Mouse (Mus musculus): ENCODE measurements around the gene Rnf151. TPM values are rescaled to one million over a fixed set of nuclear protein-coding genes. Genes with fewer than 3 reads are reported as not detected.
A peak's percentile ranks its signal among the peaks of the same experiment; 100 is the strongest.

Gene Rnf151
- polyA plus RNA-seq (2012; ENCODE audit: insufficient read depth, insufficient read length, low replicate concordance, missing spikeins), result not detected in 2 replicates

DNA sequence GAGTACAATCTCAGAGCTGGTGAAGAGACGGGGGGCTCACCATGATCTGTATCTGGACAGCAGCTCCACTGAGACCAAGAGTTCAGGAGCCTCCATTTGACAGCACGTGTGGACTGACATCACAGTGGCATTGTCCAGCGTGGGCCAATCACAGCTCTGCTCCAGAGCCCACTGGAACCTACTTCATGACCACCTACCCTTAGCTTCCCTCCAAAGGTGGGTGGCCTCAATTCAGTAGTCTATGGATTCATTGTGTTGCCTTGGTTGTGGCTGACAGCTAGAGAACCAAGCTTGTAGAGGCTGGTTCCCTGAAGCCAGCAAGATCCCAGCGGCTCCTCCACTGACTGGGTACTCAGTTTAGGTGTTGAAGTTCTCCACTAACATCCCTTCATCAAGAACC is at the start of gene Rnf151, which contains the start of gene Rps2:
Gene Rnf151, minus strand, starts transcription at position 121 of the 400 bp plus-strand sequence.
Gene Rps2, plus strand, starts transcription at position 174 of the 400 bp plus-strand sequence.
- no peak within 1 kb of the TSS for H3K4me3 ChIP-seq (ENCODE audit: insufficient read depth, low read depth, low read length)
- no peak within 1 kb of the TSS for H3K27ac ChIP-seq (ENCODE audit: insufficient read depth, low read depth, low read length)
- 85% methylated on average over 4 of the region's 4 CpGs for WGBS
- TF ChIP-seq CTCF (IDR thresholded peaks at IDR 0.05; ENCODE audit: insufficient read depth, low read depth, low read length) (no peak), POLR2A (IDR thresholded peaks at IDR 0.05; ENCODE audit: insufficient read depth, low read depth, low read length) (no peak)
- peaks cover 10% of the 10 kb centered on the region for H3K4me1 ChIP-seq (ENCODE audit: control insufficient read depth, insufficient read depth, low read length)

DNA sequence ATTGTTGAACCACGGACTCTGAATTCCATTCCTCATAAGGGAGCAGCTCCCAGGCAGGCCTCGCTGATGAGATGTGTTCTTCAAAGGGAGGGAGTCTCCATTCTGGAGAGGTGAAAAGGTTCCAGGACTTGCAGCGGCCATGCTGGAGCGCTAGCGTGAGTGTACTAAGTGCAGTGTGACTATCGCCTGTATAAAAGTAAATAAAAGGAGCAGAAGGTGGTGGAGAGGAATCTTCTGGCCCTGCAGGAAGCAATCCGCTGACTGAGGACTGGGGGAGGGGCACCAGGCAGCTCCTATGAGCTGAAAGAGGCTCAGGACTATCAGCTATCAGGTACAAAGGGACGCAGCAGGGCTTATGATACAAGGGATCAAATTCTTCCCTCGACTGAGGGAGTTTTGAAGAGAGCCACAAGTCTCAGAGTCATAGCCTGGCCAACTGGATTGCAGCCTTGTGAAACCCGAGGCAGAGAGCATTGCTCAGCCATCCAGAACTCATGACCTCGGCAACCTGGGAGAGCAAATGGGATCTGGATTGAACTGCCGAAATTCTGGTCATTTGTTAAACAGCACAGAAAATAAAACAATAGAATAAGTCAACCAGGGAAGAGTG is 48.5 kb upstream of the Rnf151 start:
- Histone ChIP-seq H3K4me1 (ENCODE audit: control insufficient read depth, insufficient read depth, low read length) (no peaks in the 10 kb centered on the region), H3K27ac (ENCODE audit: insufficient read depth, low read depth, low read length) (no peak overlapping the region), H3K4me3 (ENCODE audit: insufficient read depth, low read depth, low read length) (no peak overlapping the region)
- no peak for TF ChIP-seq POLR2A (IDR thresholded peaks at IDR 0.05; ENCODE audit: insufficient read depth, low read depth, low read length)
- no peak for TF ChIP-seq CTCF (IDR thresholded peaks at IDR 0.05; ENCODE audit: insufficient read depth, low read depth, low read length)
- 36% methylated on average over 12 of the region's 12 CpGs for WGBS

DNA sequence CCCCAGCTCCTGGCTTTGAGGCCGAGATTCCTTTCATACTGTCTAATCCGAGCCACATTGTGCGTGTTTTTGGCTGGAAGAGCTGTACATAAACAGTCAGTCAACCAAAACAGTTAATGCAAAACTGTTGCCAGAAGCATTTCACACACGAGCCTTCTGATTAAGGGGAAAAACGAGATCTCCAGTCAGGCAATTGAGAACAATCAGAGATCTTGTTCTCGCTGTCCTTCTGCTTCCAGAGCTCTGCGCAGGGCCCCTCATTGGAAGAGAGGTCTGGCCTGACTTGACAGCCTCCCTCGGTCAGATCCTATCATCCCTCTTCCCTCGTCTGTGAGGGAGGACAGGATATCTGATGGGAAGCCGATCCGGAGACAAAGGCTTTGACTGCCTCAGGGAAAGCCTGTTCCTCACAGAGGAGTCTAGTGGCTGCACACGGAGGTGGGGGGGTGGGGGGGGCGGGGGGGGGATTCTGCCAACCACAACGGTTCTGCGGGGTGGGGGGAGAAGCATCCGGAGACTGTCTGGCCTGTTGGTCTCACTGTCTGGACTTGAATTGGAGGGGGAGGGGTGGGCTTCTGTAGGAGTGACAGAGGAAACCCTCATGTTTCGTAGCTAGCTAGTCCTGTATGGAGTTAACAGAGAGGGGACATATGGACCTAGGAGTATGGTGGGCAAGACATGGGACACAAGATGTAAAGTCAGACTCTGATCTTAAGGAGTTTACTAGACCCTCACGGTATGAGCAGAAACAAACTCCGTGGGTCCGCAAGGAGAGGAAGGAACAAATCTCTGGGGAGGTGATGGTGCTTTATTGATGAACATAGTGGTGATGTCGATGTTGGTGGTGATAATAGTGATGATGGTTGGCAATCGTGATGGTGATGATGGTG is 47.4 kb upstream of the Rnf151 start:
- TF ChIP-seq POLR2A (IDR thresholded peaks at IDR 0.05; ENCODE audit: insufficient read depth, low read depth, low read length) (no peak), CTCF (IDR thresholded peaks at IDR 0.05; ENCODE audit: insufficient read depth, low read depth, low read length) (no peak)
- Histone ChIP-seq H3K4me1 (ENCODE audit: control insufficient read depth, insufficient read depth, low read length) (no peaks in the 10 kb centered on the region), H3K27ac (ENCODE audit: insufficient read depth, low read depth, low read length) (no peak overlapping the region), H3K4me3 (ENCODE audit: insufficient read depth, low read depth, low read length) (no peak overlapping the region)
- 49% methylated on average over 21 of the region's 22 CpGs for WGBS

DNA sequence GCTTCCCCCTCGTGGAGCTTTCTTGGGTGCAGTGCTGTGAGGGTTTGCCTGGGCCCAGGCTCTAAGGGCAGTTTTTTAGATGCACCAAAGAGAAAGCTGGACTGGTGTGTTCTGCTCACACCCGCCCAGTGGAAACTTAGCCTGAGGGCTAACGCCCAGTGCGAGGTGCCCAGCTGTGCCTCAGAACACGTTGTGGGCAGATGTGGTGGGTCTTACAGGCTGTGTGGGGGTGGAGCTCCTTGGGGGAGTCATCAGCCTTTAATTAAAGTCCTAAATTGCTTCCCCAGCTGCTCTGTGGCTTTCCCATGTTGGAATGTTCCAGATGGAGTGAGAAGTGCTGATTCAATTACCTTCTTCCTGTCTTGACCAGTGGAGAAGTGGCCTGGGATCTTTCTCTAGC is 43.3 kb upstream of the Rnf151 start:
- no peak overlapping the region for H3K27ac ChIP-seq (ENCODE audit: insufficient read depth, low read depth, low read length)
- TF ChIP-seq CTCF (IDR thresholded peaks at IDR 0.05; ENCODE audit: insufficient read depth, low read depth, low read length) (no peak), POLR2A (IDR thresholded peaks at IDR 0.05; ENCODE audit: insufficient read depth, low read depth, low read length) (no peak)
- no peaks in the 10 kb centered on the region for H3K4me1 ChIP-seq (ENCODE audit: control insufficient read depth, insufficient read depth, low read length)
- no peak overlapping the region for H3K4me3 ChIP-seq (ENCODE audit: insufficient read depth, low read depth, low read length)
- WGBS, result 55% methylated on average over 5 of the region's 5 CpGs

DNA sequence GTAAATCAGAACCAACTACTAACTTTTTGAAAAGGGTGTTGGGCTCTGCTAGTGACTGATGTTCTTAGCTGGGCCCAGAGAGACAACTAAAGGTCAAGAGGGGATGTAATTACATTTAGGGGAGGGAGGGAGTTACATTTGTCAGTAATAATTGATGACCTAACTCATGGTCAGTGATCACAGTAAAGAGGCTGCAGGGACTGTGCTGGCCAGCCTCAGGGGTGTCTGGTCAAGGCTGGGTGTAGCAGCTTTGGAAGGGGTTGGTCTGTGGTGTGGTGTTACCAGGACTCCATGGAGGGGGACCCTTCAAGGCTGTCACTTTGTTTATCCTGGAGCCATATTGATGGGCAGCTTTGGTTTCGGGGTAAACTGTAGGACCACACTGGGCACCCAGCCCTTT is 39.5 kb upstream of the Rnf151 start:
- no peak for TF ChIP-seq POLR2A (IDR thresholded peaks at IDR 0.05; ENCODE audit: insufficient read depth, low read depth, low read length)
- no peak for TF ChIP-seq CTCF (IDR thresholded peaks at IDR 0.05; ENCODE audit: insufficient read depth, low read depth, low read length)
- peaks cover 8% of the 10 kb centered on the region for H3K4me1 ChIP-seq (ENCODE audit: control insufficient read depth, insufficient read depth, low read length)
- H3K27ac ChIP-seq (ENCODE audit: insufficient read depth, low read depth, low read length), result no peak overlapping the region
- H3K4me3 ChIP-seq (ENCODE audit: insufficient read depth, low read depth, low read length), result no peak overlapping the region
- WGBS, result 94% methylated on average over 1 of the region's 1 CpGs

DNA sequence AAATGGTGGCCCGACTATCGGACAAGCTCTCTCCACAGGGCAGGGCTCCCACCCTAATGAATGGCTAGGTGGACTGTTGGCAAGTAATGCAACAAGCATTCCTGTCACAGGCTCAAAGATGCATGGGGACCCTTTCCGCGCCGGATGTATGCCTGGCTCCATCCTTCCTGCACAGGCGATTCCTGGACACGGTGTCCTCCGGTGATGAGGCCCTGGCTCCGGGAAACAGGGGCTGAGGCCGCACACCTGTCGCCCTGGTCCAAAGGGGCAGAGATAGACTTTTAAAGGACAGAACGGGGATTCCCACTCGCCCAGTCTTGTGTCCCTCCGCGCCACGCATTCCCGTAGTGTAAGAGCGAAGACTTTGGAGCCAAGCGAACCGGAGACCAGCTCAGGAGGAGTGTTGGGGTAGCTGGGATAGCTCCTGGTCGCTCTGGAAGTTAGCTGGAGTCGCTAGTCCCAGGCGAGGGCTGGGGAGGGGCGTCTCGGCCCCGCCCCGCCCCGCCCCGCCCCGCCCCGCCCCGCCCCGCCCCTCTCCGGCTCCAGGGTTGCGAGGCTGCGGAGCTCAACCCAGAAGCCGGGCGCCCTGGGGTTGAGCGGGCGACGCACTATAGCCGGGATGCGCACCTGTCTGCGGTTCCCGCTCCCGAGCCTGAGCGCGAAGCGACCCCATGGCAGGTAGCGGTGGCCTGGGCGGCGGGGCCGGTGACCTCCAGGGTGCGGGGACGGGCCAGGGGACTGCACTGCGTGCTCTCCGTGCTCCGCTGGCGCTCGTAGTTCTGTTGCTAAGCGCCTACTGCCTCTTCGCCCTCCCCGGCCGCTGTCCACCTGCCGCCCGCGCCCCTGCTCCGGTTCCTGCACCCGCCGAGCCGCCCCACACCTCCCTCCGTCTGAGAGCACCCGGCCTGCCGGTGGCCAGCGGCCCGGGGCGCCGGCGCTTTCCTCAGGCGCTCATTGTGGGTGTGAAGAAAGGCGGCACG is 34.8 kb upstream of the Rnf151 start, which contains the start of gene Hs3st6:
Gene Hs3st6, plus strand, starts transcription at position 574 of the 980 bp plus-strand sequence.
- WGBS, result under 1% methylated on average over 81 of the region's 82 CpGs
- Histone ChIP-seq H3K4me1 (ENCODE audit: control insufficient read depth, insufficient read depth, low read length) (peaks cover 11% of the 10 kb centered on the region), H3K4me3 (ENCODE audit: insufficient read depth, low read depth, low read length) (peak within 1 kb of the TSS; percentile 36), H3K27ac (ENCODE audit: insufficient read depth, low read depth, low read length) (no peak within 1 kb of the TSS)
- TF ChIP-seq CTCF (IDR thresholded peaks at IDR 0.05; ENCODE audit: insufficient read depth, low read depth, low read length) (no peak), POLR2A (IDR thresholded peaks at IDR 0.05; ENCODE audit: insufficient read depth, low read depth, low read length) (no peak)

DNA sequence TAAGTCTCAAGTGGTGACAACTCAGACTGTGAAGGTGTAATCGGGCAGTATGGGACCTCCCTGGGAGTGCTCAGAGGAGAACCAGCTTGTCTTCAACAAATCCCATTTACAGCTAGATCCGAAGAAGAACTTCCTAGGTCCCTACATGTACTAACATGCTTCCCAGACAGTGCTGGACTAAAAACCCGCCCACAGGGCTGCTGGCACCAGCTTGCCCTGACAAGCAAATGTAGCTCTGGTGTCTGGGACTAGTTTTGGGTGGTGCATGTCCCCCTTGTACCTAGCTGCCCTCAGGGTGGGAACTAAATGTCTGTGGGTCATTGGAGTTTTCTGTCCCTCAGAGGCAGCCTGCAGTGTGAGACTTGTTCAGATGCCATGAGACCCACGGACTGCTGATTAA is 33.7 kb upstream of the Rnf151 start:
- 18% methylated on average over 4 of the region's 4 CpGs for WGBS

DNA sequence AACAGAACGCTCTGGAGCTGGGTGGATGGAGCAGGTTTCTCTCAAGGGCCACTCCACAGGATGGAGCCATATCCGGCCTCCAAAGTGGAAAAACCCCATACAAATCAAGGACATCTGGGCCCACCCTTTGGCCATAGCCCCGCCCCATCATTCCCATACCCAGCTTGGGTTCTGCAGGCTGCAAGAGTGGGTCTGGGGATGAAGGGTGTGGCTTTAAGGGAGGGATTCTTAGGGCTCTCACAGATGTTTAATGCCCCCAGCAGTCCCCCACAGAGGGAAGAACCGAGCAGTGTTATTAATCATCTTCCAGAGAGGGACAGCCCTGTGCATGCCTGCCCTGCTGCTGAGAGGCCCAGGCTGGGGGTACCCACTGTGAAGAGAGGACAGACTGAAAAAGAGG is 29.1 kb upstream of the Rnf151 start:
- Histone ChIP-seq H3K27ac (ENCODE audit: insufficient read depth, low read depth, low read length) (no peak overlapping the region), H3K4me1 (ENCODE audit: control insufficient read depth, insufficient read depth, low read length) (no peaks in the 10 kb centered on the region), H3K4me3 (ENCODE audit: insufficient read depth, low read depth, low read length) (no peak overlapping the region)
- TF ChIP-seq CTCF (IDR thresholded peaks at IDR 0.05; ENCODE audit: insufficient read depth, low read depth, low read length), result no peak
- TF ChIP-seq POLR2A (IDR thresholded peaks at IDR 0.05; ENCODE audit: insufficient read depth, low read depth, low read length), result no peak
- 69% methylated on average over 4 of the region's 4 CpGs for WGBS

More for the DNA sequence above, 33.7 kb upstream of the Rnf151 start:
- TF ChIP-seq CTCF (IDR thresholded peaks at IDR 0.05; ENCODE audit: insufficient read depth, low read depth, low read length) (no peak), POLR2A (IDR thresholded peaks at IDR 0.05; ENCODE audit: insufficient read depth, low read depth, low read length) (no peak)
- H3K4me1 ChIP-seq (ENCODE audit: control insufficient read depth, insufficient read depth, low read length), result peaks cover 11% of the 10 kb centered on the region
- H3K4me3 ChIP-seq (ENCODE audit: insufficient read depth, low read depth, low read length), result no peak overlapping the region
- H3K27ac ChIP-seq (ENCODE audit: insufficient read depth, low read depth, low read length), result no peak overlapping the region
